Mouse (Mus musculus) stomach, embryonic 16.5 days (tissue): ENCODE measurements around the gene Pf4. TPM values are rescaled to one million over a fixed set of nuclear protein-coding genes. Genes with fewer than 3 reads are reported as not detected.
"Not testable (repeated sequence)": the region's sequence is repeated elsewhere in the genome, so short reads cannot be mapped to it uniquely, and the experiment has no call there.

Experiments
- ATAC-seq: fragments of 200-750 bp; cut with Nextera tagmentation; 2 replicates; pipeline ENCODE4 v1.8.0; 2017; ENCODE audit warnings: moderate number of reproducible peaks, moderate TSS enrichment; ENCODE audit not compliant: insufficient read depth, low FRiP score
- H3K27ac ChIP-seq: fragments of 300-500 bp; sonication (generic); 2 replicates; pipeline ENCODE4 v1.5.1; 2014; ENCODE audit warnings: low read length
- H3K27me3 ChIP-seq: fragments of 300-500 bp; sonication (generic); 2 replicates; pipeline ENCODE4 v1.6.1; 2014; ENCODE audit warnings: low read length, control low read depth, mixed read lengths; ENCODE audit not compliant: control insufficient read depth, insufficient read depth
- H3K36me3 ChIP-seq: fragments of 300-500 bp; sonication (generic); 2 replicates; pipeline ENCODE4 v1.6.1; 2014; ENCODE audit warnings: low read length; ENCODE audit not compliant: control insufficient read depth, insufficient read depth
- H3K4me1 ChIP-seq: fragments of 300-500 bp; sonication (generic); 2 replicates; pipeline ENCODE4 v1.6.1; 2014; ENCODE audit warnings: low read length, control low read depth, mixed read lengths; ENCODE audit not compliant: control insufficient read depth, insufficient read depth
- H3K4me2 ChIP-seq: fragments of 300-500 bp; sonication (generic); 2 replicates; pipeline ENCODE4 v1.6.1; 2014; ENCODE audit warnings: low read depth, low read length, mixed read lengths
- H3K4me3 ChIP-seq: fragments of 300-500 bp; sonication (generic); replicated peaks from 2 replicates; pipeline ENCODE4 v1.5.1; 2014; ENCODE audit warnings: mild to moderate bottlenecking, low read length
- H3K9ac ChIP-seq: fragments of 300-500 bp; sonication (generic); 2 replicates; pipeline ENCODE4 v1.6.1; 2014; ENCODE audit warnings: low read length
- H3K9me3 ChIP-seq: fragments of 300-500 bp; sonication (generic); replicated peaks from 2 replicates; pipeline ENCODE4 v1.6.1; 2016; ENCODE audit warnings: low read length, control low read depth; ENCODE audit not compliant: control insufficient read depth
- WGBS: fragments of 180-500 bp; shearing (Covaris S2); extraction: QIAGEN DNeasy Blood & Tissue Kit; methylation state at CpG from one replicate; pipeline ENCODE4 v1.1.7; 2014; 5-methylcytosine and 5-hydroxymethylcytosine counted together
- polyA plus RNA-seq: library from polyadenylated mRNA; unstranded; fragments of >200 nt; fragmentation: Nextera tagmentation; extraction: Ambion mirVana; gene quantifications from 2 replicates; pipeline ENCODE4 v1.2.1, GENCODE M21; 2015

Pf4 gene
- polyA plus RNA-seq, 1 experiment from 2014 or later: 96.2 TPM

DNA sequence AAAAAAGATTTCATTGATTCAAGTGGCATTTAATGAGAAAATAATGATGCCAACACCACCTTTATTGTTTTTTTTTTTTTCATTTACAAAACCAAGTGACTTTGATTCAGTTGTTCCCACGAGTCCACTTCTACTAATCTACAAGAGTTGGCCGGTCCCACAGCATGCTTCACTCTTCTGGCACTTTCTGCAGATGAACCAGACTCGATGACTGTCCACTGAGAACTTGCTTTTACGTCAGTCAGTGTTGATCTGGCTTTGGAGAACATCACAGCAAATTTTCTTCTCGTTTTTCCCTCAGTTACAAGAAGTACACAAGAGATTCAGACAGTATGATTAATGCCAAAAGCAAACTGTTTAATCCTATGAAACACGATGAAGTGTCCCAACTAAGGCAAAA lies 6.6 kb downstream of the Pf4 start:
- Histone ChIP-seq H3K36me3 (no peaks in the 10 kb centered on the region), H3K4me3 (no peak overlapping the region), H3K4me2 (no peak overlapping the region), H3K27ac (no peak overlapping the region), H3K27me3 (no peaks in the 10 kb centered on the region), H3K4me1 (no peaks in the 10 kb centered on the region), H3K9me3 (no peaks in the 10 kb centered on the region), H3K9ac (no peak overlapping the region)
- WGBS: 62% methylated on average over 6 of the region's 6 CpGs
- ATAC-seq: no peak

DNA sequence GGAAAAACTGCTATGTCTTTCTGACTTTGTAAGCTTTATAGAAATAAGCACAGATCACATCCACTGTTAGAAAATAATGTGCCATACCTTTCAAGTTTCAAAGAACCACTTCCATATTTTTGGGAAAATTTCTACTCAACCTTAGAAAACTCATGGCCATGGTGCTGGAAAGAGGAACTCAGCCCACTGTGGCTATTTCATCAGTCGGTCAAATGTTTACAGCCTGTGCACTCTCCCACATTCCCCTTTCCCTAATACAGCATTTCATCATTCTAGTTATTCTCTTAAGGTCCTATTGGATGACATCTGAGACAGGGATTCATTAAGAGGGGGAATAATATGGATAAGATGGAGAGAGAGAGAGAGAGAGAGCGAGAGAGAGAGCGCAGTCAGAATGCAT lies 11.5 kb downstream of the Pf4 start:
- H3K9me3 ChIP-seq: no peaks in the 10 kb centered on the region
- WGBS: 71% methylated on average over 3 of the region's 3 CpGs
- no peaks in the 10 kb centered on the region for H3K27me3 ChIP-seq
- no peak overlapping the region for H3K4me3 ChIP-seq
- peaks cover 4% of the 10 kb centered on the region; the same call in 1 of the 2 replicates for H3K4me1 ChIP-seq
- H3K9ac ChIP-seq: no peak overlapping the region
- H3K27ac ChIP-seq: no peak overlapping the region
- H3K4me2 ChIP-seq: no peak overlapping the region
- no peak for ATAC-seq
- no peaks in the 10 kb centered on the region for H3K36me3 ChIP-seq

DNA sequence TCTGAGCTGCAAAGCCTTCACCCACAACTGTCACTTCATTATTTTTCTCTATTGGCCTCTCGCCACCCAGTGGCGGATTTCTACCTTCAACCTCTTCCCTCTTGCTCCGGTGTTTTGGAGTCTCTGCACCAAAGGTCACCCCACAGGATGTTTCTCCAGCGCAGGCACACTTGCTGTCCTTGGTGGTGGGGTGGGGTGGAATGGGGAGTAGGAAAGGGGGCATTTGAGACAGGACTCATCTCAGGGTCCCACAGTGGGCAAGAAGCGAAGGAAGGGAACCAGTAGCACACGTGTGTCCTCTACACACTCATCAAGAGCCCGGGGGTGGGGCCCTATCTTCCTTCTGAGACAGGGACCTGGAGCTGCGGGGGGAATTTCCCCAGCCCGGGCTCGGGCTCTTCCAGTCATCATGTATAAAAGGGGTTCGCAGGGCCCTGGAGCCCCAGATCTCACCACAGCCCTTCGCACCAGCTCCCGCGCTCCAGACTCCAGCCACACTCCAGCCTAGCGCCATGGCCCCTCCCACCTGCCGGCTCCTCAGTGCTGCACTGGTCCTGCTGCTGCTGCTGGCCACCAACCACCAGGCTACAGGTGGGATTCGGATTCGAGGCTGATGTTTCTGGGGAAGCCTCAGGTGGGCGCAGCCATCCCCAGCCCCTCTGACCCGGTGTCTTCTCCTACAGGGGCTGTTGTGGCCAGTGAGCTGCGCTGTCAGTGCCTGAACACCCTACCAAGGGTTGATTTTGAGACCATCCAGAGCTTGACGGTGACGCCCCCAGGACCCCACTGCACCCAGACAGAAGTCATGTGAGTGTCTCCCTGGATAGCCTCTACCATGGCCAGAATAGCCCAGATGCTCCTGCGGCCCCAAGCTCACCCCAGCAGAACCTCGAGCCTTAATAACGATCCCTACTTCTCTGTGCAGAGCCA lies 13.7 kb downstream of the Pf4 start, which contains the start of gene Cxcl3:
Cxcl3 (plus strand) TSS at position 445 of the 930 bp plus-strand sequence.
- H3K27me3 ChIP-seq: no peaks in the 10 kb centered on the region
- H3K4me3 ChIP-seq: peak within 1 kb of the TSS; percentile 38
- peaks cover 4% of the 10 kb centered on the region; the same call in 1 of the 2 replicates for H3K4me1 ChIP-seq
- peak; percentile 74; the same call in 1 of the 2 replicates for ATAC-seq
- WGBS: 19% methylated on average over 24 of the region's 26 CpGs
- H3K9ac ChIP-seq: no peak within 1 kb of the TSS; the same call in 1 of the 2 replicates
- H3K27ac ChIP-seq: no peak within 1 kb of the TSS
- no peaks in the 10 kb centered on the region for H3K9me3 ChIP-seq
- peak within 1 kb of the TSS; percentile 62 for H3K4me2 ChIP-seq
- H3K36me3 ChIP-seq: no peaks in the 10 kb centered on the region

DNA sequence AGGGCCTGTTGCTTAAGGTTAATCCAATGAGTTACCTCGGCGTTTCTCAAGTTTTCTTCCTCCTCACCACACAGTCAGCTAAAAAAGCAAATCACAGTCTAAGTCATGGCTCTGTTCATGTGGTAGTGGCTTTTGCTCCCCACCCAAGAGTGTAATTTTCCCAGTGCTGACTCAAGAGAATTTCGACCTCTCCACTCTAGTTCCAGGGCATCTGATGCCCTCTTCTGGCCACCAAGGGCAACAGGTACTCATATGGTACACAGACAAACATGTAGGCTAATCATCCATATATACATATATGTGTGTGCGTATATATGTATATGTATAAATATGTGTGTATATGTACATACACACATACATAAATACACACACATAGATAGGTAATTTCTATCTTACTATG lies 15.9 kb downstream of the Pf4 start:
- no peaks in the 10 kb centered on the region for H3K9me3 ChIP-seq
- no peak overlapping the region for H3K27ac ChIP-seq
- WGBS: 82% methylated on average over 4 of the region's 4 CpGs
- no peak overlapping the region for H3K9ac ChIP-seq
- no peaks in the 10 kb centered on the region for H3K27me3 ChIP-seq
- ATAC-seq: no peak
- H3K4me2 ChIP-seq: no peak overlapping the region
- H3K4me1 ChIP-seq: peaks cover 4% of the 10 kb centered on the region; the same call in 1 of the 2 replicates
- H3K4me3 ChIP-seq: no peak overlapping the region
- no peaks in the 10 kb centered on the region for H3K36me3 ChIP-seq

DNA sequence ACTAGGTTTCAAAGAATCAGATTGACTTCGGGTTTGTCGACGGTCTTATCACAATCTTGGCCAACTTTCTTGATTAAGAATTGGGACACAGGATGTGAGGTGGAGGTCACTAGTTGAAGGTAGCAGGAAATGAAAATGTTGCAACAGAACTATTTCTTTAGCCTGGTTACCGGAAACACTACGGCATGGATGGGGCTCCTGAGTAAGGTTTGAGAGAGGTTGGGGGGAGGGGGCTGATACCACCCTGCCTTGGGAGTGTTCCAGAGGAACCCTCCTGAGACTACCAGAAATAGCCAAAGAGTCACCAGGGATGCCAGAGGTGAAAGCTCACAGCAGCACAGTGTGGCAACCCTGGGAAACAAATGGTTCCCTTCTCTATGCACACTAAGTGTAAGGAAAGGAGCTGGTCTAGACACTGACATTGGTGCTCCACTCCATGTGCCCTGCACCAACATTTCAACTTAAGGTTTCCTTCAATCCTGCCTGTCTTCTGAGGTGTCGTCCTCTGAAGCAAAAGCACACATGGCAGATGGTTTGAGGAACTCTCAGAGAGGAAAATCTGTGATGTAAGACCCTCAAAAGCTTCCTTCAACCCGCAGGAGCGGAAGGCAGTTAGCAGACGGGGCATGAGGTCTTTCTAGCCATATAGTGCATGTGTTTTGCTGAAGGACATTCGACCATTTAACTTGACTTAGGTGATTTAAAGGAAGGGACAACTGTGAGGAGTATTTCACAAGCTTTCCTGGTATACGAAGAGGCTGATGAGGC lies 17.3 kb downstream of the Pf4 start:
- no peaks in the 10 kb centered on the region for H3K27me3 ChIP-seq
- 71% methylated on average over 11 of the region's 11 CpGs for WGBS
- peaks cover 4% of the 10 kb centered on the region; the same call in 1 of the 2 replicates for H3K4me1 ChIP-seq
- no peaks in the 10 kb centered on the region for H3K9me3 ChIP-seq
- no peak overlapping the region for H3K4me2 ChIP-seq
- no peak overlapping the region for H3K9ac ChIP-seq
- H3K36me3 ChIP-seq: no peaks in the 10 kb centered on the region
- no peak overlapping the region for H3K27ac ChIP-seq
- no peak overlapping the region for H3K4me3 ChIP-seq
- ATAC-seq: no peak

DNA sequence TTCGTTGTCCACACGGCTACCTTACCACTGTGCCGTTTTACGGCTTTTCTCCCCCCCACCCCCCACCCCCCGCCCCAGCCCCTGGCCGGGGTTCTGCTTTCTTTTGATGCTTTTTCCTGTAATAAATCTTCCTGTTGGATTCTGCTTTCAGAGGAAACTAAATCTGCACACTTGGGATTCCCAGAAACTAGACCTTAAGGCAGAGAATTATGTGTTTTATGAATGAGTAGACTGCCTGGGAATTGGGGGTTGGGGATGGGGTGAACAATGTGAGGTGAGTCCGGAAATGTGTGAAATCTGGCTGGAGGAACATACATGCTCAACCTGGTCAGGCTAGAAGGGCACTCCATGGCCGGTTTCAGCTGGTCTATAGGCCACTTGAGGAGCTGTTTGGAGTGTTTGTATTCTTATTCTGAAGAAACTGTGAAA lies 17.9 kb downstream of the Pf4 start:
- Histone ChIP-seq H3K27ac (no peak overlapping the region), H3K36me3 (no peaks in the 10 kb centered on the region), H3K9me3 (no peaks in the 10 kb centered on the region), H3K4me2 (no peak overlapping the region), H3K9ac (no peak overlapping the region), H3K4me1 (peaks cover 4% of the 10 kb centered on the region; the same call in 1 of the 2 replicates), H3K27me3 (no peaks in the 10 kb centered on the region), H3K4me3 (no peak overlapping the region)
- ATAC-seq: no peak
- WGBS: 44% methylated on average over 8 of the region's 8 CpGs

DNA sequence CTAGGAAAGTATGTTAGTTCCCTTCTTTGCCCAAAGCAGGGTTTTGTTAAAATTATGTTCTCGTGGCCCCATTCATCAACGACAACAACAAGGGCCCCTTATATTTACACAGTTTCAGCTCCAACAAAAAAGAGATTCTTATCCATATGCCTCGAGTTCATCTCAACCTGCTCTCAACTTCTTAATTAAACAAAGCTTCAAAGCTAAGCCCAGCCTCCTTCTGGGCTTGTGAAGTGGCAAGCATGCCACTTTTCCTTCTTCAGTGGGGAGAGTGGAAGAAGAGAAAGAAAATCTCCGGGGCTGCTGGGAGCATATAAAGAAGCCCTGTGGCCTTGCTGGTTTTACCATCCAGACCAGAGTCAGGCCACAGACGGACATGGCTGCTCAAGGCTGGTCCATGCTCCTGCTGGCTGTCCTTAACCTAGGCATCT lies 22.0 kb downstream of the Pf4 start, which contains the start of gene Cxcl15:
Cxcl15 (plus strand) TSS at position 340 of the 431 bp plus-strand sequence.
- peak; percentile 74; the same call in 1 of the 2 replicates for ATAC-seq
- H3K4me2 ChIP-seq: no peak within 1 kb of the TSS

DNA sequence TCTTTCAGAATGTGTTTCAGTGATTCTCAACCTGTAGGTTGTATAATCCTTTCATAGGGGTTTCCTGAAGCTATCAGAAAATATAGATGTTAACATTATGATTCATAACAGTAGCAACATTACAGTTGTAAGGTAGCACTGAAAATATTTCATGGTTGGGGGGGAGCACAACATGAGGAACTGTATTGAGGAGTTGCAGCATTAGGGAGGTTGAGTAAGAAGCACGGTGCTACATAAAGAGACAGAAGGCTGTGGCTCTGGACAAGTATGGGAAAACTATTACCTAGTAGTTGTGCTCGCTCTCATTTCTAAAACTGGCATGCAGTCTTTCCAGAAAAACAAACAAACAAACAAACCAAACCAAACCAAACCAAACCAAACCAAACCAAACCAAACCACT lies 23.2 kb downstream of the Pf4 start:
- not testable (repeated sequence) for H3K4me1 ChIP-seq, H3K9ac ChIP-seq, H3K9me3 ChIP-seq, H3K4me2 ChIP-seq, H3K4me3 ChIP-seq, ATAC-seq, H3K36me3 ChIP-seq, H3K27me3 ChIP-seq, H3K27ac ChIP-seq
- 82% methylated on average over 2 of the region's 2 CpGs for WGBS

More for the DNA sequence above, 22.0 kb downstream of the Pf4 start, which contains the start of gene Cxcl15:
- no peaks in the 10 kb centered on the region for H3K9me3 ChIP-seq
- WGBS: 43% methylated on average over 5 of the region's 5 CpGs
- H3K27me3 ChIP-seq: no peaks in the 10 kb centered on the region
- H3K4me3 ChIP-seq: no peak within 1 kb of the TSS
- no peak within 1 kb of the TSS for H3K27ac ChIP-seq
- no peaks in the 10 kb centered on the region for H3K4me1 ChIP-seq
- H3K36me3 ChIP-seq: no peaks in the 10 kb centered on the region
- H3K9ac ChIP-seq: no peak within 1 kb of the TSS

DNA sequence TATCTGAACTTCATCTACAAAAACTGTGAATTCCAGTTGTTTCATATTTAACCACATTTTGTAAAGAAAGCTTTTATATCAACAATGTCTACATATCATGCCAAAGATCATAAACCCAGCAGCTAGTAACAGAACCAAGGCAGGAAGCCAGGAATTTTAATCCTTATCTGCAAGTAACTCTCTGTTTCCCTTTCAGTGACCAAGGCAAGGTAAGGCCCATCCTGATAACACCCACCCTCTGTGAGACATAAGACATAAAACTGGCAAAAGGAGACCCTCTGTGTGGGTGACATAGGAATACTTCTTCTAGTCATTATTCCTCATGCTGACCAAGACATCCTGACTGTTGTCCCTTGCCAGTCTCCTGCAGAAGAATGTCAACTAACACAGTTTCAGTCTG lies 32.3 kb downstream of the Pf4 start:
- Histone ChIP-seq H3K36me3 (no peaks in the 10 kb centered on the region), H3K27me3 (no peaks in the 10 kb centered on the region), H3K9ac (no peak overlapping the region), H3K4me3 (no peak overlapping the region), H3K27ac (no peak overlapping the region), H3K4me2 (no peak overlapping the region), H3K4me1 (no peaks in the 10 kb centered on the region), H3K9me3 (no peaks in the 10 kb centered on the region)
- ATAC-seq: no peak
